Mouse (Mus musculus) CH12.LX (cell line): ENCODE measurements at regions not wholly inside any gene's neighbourhood (a gene's known extent, or its start where the extent isn't known, plus 50 kb on each side); places are given as distances from the start of the nearest gene placed in this dataset.

Experiments used
- DNase-seq: peaks from one replicate; pipeline ENCODE4 v3.0.0-alpha.2; 2013; ENCODE audit errors: extremely low read depth
- H3K27ac ChIP-seq: 2 replicates; pipeline ENCODE4 v1.5.1; 2012; ENCODE audit warnings: low read depth, mild to moderate bottlenecking, control low read depth, moderate library complexity; ENCODE audit not compliant: insufficient read depth
- H3K27me3 ChIP-seq: replicated peaks from 2 replicates; pipeline ENCODE3; 2012; ENCODE audit warnings: inconsistent platforms
- H3K36me3 ChIP-seq, 2 experiments: replicated peaks in 1 of 2; 2 replicates each; pipeline versions ENCODE3 to v1.6.1; 2012; ENCODE audit warnings: inconsistent platforms in 1 of 2, low read length in 1 of 2, mild to moderate bottlenecking in 1 of 2, mixed read lengths in 1 of 2, moderate library complexity in 1 of 2; ENCODE audit not compliant: control insufficient read depth in 1 of 2, insufficient read depth in 1 of 2
- H3K4me1 ChIP-seq, 2 experiments: 2 replicates each; pipeline ENCODE4 v1.6.1; 2012; ENCODE audit warnings: inconsistent platforms in 1 of 2, moderate library complexity in 1 of 2; ENCODE audit not compliant: insufficient read depth in 2 of 2, control insufficient read depth in 1 of 2
- H3K4me2 ChIP-seq: 2 replicates; pipeline ENCODE4 v1.6.1; 2012; ENCODE audit warnings: low read depth, mild to moderate bottlenecking, control low read depth; ENCODE audit not compliant: poor library complexity, insufficient read depth, severe bottlenecking
- H3K4me3 ChIP-seq, 3 experiments: fragments of 150-350 bp in 1 of 3; sonication (generic) in 1 of 3; replicated peaks in 1 of 3; 2 replicates each; pipeline versions ENCODE3 to v1.5.1; 2011 to 2012; ENCODE audit warnings: low read depth in 2 of 3, low read length in 2 of 3, mild to moderate bottlenecking in 2 of 3, moderate library complexity in 2 of 3, control low read depth in 1 of 3, improper control_type of control experiment in 1 of 3, inconsistent platforms in 1 of 3, mixed read lengths in 1 of 3; ENCODE audit not compliant: poor library complexity in 1 of 3
- H3K79me2 ChIP-seq: replicated peaks from 2 replicates; pipeline ENCODE4 v1.6.1; 2012; ENCODE audit warnings: mild to moderate bottlenecking, moderate library complexity; ENCODE audit not compliant: control insufficient read depth, poor library complexity, insufficient read depth, severe bottlenecking; ENCODE audit errors: extremely low read depth
- H3K9ac ChIP-seq: 2 replicates; pipeline ENCODE4 v1.6.1; 2012; ENCODE audit warnings: low read depth, mild to moderate bottlenecking, control low read depth, moderate library complexity; ENCODE audit not compliant: insufficient read depth
- H3K9me3 ChIP-seq: replicated peaks from 2 replicates; pipeline ENCODE3; 2012; ENCODE audit warnings: low read length, inconsistent platforms, mixed read lengths
- CTCF ChIP-seq, 2 experiments: IDR thresholded peaks in 1 of 2; conservative IDR thresholded peaks in 1 of 2; 2 replicates each; pipeline ENCODE4 v1.5.1; 2011 to 2012; ENCODE audit warnings: low read depth in 2 of 2, low read length in 2 of 2, improper control_type of control experiment in 1 of 2, inconsistent platforms in 1 of 2, mild to moderate bottlenecking in 1 of 2, moderate library complexity in 1 of 2
- E2F4 ChIP-seq: IDR thresholded peaks from 2 replicates; pipeline ENCODE4 v1.6.1; 2011; ENCODE audit warnings: low read depth, low read length, improper control_type of control experiment; ENCODE audit not compliant: insufficient replicate concordance
- ELF1 ChIP-seq: IDR thresholded peaks from 2 replicates; pipeline ENCODE4 v1.6.1; 2014; ENCODE audit warnings: low read depth, mild to moderate bottlenecking, inconsistent platforms, low read length, improper control_type of control experiment
- EP300 ChIP-seq: IDR thresholded peaks from 2 replicates; pipeline ENCODE4 v1.6.1; 2011; ENCODE audit warnings: low read length, improper control_type of control experiment
- ETS1 ChIP-seq: conservative IDR thresholded peaks from 2 replicates; pipeline ENCODE4 v1.6.1; 2012; ENCODE audit warnings: low read depth, mild to moderate bottlenecking, inconsistent platforms, low read length, improper control_type of control experiment, moderate library complexity
- GABPA ChIP-seq: IDR thresholded peaks from 2 replicates; pipeline ENCODE4 v1.6.1; 2012; ENCODE audit warnings: low read depth, low read length, improper control_type of control experiment, inconsistent platforms; ENCODE audit not compliant: insufficient replicate concordance
- IRF4 ChIP-seq: IDR thresholded peaks from 2 replicates; pipeline ENCODE4 v1.6.1; 2014; ENCODE audit warnings: low read depth, mild to moderate bottlenecking, inconsistent platforms, low read length, improper control_type of control experiment
- JUND ChIP-seq: conservative IDR thresholded peaks from 2 replicates; pipeline ENCODE4 v1.6.1; 2011; ENCODE audit warnings: low read depth, low read length, improper control_type of control experiment
- MAFK ChIP-seq: IDR thresholded peaks from 2 replicates; pipeline ENCODE4 v1.6.1; 2011; ENCODE audit warnings: low read length, improper control_type of control experiment; ENCODE audit not compliant: insufficient replicate concordance
- MAX ChIP-seq: IDR thresholded peaks from 2 replicates; pipeline ENCODE4 v1.6.1; 2011; ENCODE audit warnings: low read length, improper control_type of control experiment
- MAZ ChIP-seq: IDR thresholded peaks from 2 replicates; pipeline ENCODE4 v1.6.1; 2012; ENCODE audit warnings: low read depth, mild to moderate bottlenecking, inconsistent platforms, low read length, improper control_type of control experiment, moderate library complexity
- MEF2A ChIP-seq: IDR thresholded peaks from 2 replicates; pipeline ENCODE4 v1.6.1; 2014; ENCODE audit warnings: low read depth, mild to moderate bottlenecking, inconsistent platforms, low read length, improper control_type of control experiment, borderline replicate concordance
- MYC ChIP-seq: IDR thresholded peaks from 2 replicates; pipeline ENCODE4 v1.6.1; 2011; ENCODE audit warnings: low read depth, mild to moderate bottlenecking, improper control_type of control experiment, low read length
- NRF1 ChIP-seq: IDR thresholded peaks from 2 replicates; pipeline ENCODE4 v1.6.1; 2014; ENCODE audit warnings: low read depth, mild to moderate bottlenecking, inconsistent platforms, low read length, improper control_type of control experiment, moderate library complexity
- PAX5 ChIP-seq: IDR thresholded peaks from 2 replicates; pipeline ENCODE4 v1.6.1; 2012; ENCODE audit warnings: low read length, inconsistent platforms, mixed read lengths
- POLR2A ChIP-seq: IDR thresholded peaks from 2 replicates; pipeline ENCODE4 v1.6.1; 2011; ENCODE audit warnings: low read depth, mild to moderate bottlenecking, improper control_type of control experiment, low read length
- RCOR1 ChIP-seq: conservative IDR thresholded peaks from 2 replicates; pipeline ENCODE4 v1.6.1; 2012; ENCODE audit warnings: low read depth, mild to moderate bottlenecking, inconsistent platforms, low read length, improper control_type of control experiment
- SMC3 ChIP-seq: IDR thresholded peaks from 2 replicates; pipeline ENCODE4 v1.6.1; 2011; ENCODE audit warnings: low read depth, low read length, improper control_type of control experiment
- TBP ChIP-seq: conservative IDR thresholded peaks from 2 replicates; pipeline ENCODE4 v1.6.1; 2011; ENCODE audit warnings: low read depth, low read length, improper control_type of control experiment
- TCF12 ChIP-seq: IDR thresholded peaks from 2 replicates; pipeline ENCODE4 v1.6.1; 2014; ENCODE audit warnings: low read depth, mild to moderate bottlenecking, inconsistent platforms, low read length, improper control_type of control experiment
- USF2 ChIP-seq: conservative IDR thresholded peaks from 2 replicates; pipeline ENCODE4 v1.6.1; 2011; ENCODE audit warnings: low read depth, low read length, improper control_type of control experiment
- ZC3H11A ChIP-seq: IDR thresholded peaks from 2 replicates; pipeline ENCODE4 v1.6.1; 2012; ENCODE audit warnings: low read depth, mild to moderate bottlenecking, inconsistent platforms, low read length, improper control_type of control experiment
- dilution Hi-C: fragments of 300-500 bp; cut with MboI; formaldehyde crosslinking; loops from 2 replicates; pipeline ENCODE4 v1.14.3; 2020; ENCODE audit warnings: low sequenced_read_pairs; ENCODE audit not compliant: extremely low pct_unique_long_range_greater_than_20kb, extremely low pct_ligation_motif_present
- in situ Hi-C: fragments of 300-500 bp; cut with MboI; formaldehyde crosslinking; loops from 3 replicates; pipeline ENCODE4 v1.14.3; 2019; ENCODE audit warnings: low sequenced_read_pairs, low pct_ligation_motif_present, low pct_unique_long_range_greater_than_20kb, mixed read lengths

DNA sequence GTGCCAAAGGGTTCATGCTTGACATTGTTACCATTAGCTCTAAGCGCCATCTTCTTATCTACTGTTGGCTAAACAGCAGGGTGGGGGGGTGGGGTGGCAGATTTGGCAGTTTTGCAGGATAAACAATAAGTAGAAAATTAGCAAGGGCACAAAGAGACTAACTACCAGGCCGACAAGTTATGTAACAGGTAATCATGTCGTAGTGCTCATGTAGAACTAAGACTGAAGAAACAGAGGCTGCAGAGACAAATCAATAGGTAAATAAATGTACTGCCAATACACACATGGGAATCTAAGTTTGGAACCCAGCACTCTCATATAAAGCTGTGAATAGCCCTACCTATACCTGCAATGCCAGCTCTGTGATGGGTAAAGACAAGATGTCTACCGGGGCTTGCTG lies 225.1 kb downstream of the Lipi start:
- Histone ChIP-seq H3K36me3 (no peaks in the 10 kb centered on the region), H3K9ac (no peak overlapping the region), H3K4me2 (no peak overlapping the region), H3K79me2 (no peaks in the 10 kb centered on the region)
- TF ChIP-seq TCF12: no peak
- no peak for TF ChIP-seq MYC
- no peak for TF ChIP-seq MAX
- TF ChIP-seq GABPA: no peak
- TF ChIP-seq CTCF (conservative IDR thresholded peaks at IDR 0.05 in 1 of 2, IDR thresholded peaks at IDR 0.05 in 1 of 2; ENCODE audit: low read depth in 2 of 2, low read length in 2 of 2): no peak
- no peak for TF ChIP-seq USF2
- TF ChIP-seq ELF1: no peak
- TF ChIP-seq ZC3H11A: no peak
- TF ChIP-seq EP300: no peak
- no peak for TF ChIP-seq PAX5
- TF ChIP-seq TBP: no peak
- no peak for TF ChIP-seq ETS1
- TF ChIP-seq, all 38 proteins: peak for 0
- no peaks in the 10 kb centered on the region for H3K27me3 ChIP-seq
- H3K9me3 ChIP-seq: peaks cover 44% of the 10 kb centered on the region
- dilution Hi-C loops (no loop called here), in situ Hi-C loops (no loop called here)
- H3K4me3 ChIP-seq: no peak overlapping the region
- no peaks in the 10 kb centered on the region for H3K4me1 ChIP-seq
- no peak for DNase-seq
- no peak overlapping the region for H3K27ac ChIP-seq

GRCm38 (mm10) chr16:75353394-75353793 lies 232.5 kb downstream of the Lipi start:
- no peak overlapping the region for H3K4me2 ChIP-seq
- H3K27ac ChIP-seq: no peak overlapping the region
- in situ Hi-C loops: no loop called here
- no peaks in the 10 kb centered on the region for H3K79me2 ChIP-seq
- dilution Hi-C loops: no loop called here
- DNase-seq: no peak
- H3K4me3 ChIP-seq: no peak overlapping the region
- no peaks in the 10 kb centered on the region for H3K36me3 ChIP-seq
- H3K27me3 ChIP-seq: no peaks in the 10 kb centered on the region
- no peak overlapping the region for H3K9ac ChIP-seq
- H3K4me1 ChIP-seq: no peaks in the 10 kb centered on the region
- TF ChIP-seq SMC3: no peak
- no peak for TF ChIP-seq PAX5
- peaks cover 56% of the 10 kb centered on the region for H3K9me3 ChIP-seq

DNA sequence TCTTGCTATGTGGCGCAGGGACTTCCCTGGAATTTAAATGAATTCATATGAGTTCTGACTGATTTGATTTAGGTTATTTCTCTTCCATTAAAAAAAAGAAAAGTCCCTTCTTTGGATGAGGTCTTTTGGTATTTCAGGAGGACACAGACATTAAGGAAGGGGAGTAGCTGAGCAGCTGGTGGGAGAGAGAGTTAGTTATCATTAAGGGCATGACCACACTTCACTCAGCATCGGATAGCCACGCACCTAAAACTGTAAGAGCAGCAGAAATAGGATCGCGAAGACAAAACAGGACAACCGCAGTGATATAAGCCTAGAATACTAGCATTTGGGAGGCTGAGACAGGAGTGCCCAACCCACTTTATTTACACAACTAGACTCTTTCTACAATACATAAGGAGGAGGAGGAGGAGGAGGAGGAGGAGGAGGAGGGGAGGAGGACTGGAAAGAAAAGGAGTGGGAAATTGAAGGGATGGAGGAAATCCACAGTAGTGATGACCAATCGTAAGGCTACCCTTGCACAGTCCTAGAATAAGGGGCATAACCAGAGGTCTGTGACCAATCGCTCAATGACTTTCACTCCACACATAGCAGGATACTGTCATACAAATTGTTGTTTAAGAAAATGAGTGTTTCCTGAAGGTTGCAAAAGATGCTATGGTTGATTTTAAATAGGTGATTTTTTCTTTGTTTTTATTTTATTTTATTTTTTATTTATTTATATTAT lies 241.5 kb downstream of the Lipi start:
- H3K36me3 ChIP-seq: no peaks in the 10 kb centered on the region
- no peaks in the 10 kb centered on the region for H3K79me2 ChIP-seq
- H3K4me2 ChIP-seq: no peak overlapping the region
- H3K27ac ChIP-seq: no peak overlapping the region
- in situ Hi-C loops: no loop called here
- H3K9me3 ChIP-seq: peaks cover 59% of the 10 kb centered on the region
- H3K4me1 ChIP-seq: no peaks in the 10 kb centered on the region
- no peaks in the 10 kb centered on the region for H3K27me3 ChIP-seq
- no peak overlapping the region for H3K4me3 ChIP-seq
- TF ChIP-seq JUND (no peak), PAX5 (no peak), MAX (no peak), ZC3H11A (no peak), E2F4 (no peak), IRF4 (no peak), POLR2A (no peak), NRF1 (no peak), RCOR1 (no peak), MAZ (no peak), MEF2A (no peak), MAFK (no peak), CTCF (conservative IDR thresholded peaks at IDR 0.05 in 1 of 2, IDR thresholded peaks at IDR 0.05 in 1 of 2; ENCODE audit: low read depth in 2 of 2, low read length in 2 of 2) (no peak), TCF12 (no peak)
- TF ChIP-seq, all 38 proteins: peak for 0
- dilution Hi-C loops: no loop called here
- H3K9ac ChIP-seq: no peak overlapping the region
- DNase-seq: no peak
